Mouse (Mus musculus) MEL (cell line): ENCODE data around the gene Robo1. TPM values are rescaled to one million over a fixed set of nuclear protein-coding genes. Genes with fewer than 3 reads are reported as not detected.

Experiments
- DNase-seq: peaks from one replicate; pipeline ENCODE4 v3.0.0; 2011; ENCODE audit warnings: low read depth, low spot score
- H3K27ac ChIP-seq: 2 replicates; pipeline ENCODE4 v1.5.1; 2012; ENCODE audit warnings: low read depth, mild to moderate bottlenecking, control low read depth, low read length, moderate library complexity; ENCODE audit not compliant: control insufficient read depth
- H3K27me3 ChIP-seq, 2 experiments: fragments of 150-350 bp in 1 of 2; sonication (generic) in 1 of 2; 2 replicates each; pipeline ENCODE4 v1.6.1; 2012; ENCODE audit warnings: low read length in 2 of 2, mild to moderate bottlenecking in 2 of 2, improper control_type of control experiment in 1 of 2, moderate library complexity in 1 of 2; ENCODE audit not compliant: insufficient read depth in 2 of 2, control insufficient read depth in 1 of 2
- H3K36me3 ChIP-seq, 2 experiments: 2 replicates each; pipeline ENCODE4 v1.6.1; 2012 to 2014; ENCODE audit warnings: low read length in 2 of 2, improper control_type of control experiment in 1 of 2, inconsistent platforms in 1 of 2, mild to moderate bottlenecking in 1 of 2; ENCODE audit not compliant: insufficient read depth in 2 of 2, control insufficient read depth in 1 of 2
- H3K4me1 ChIP-seq, 2 experiments: fragments of 150-350 bp in 1 of 2; sonication (generic) in 1 of 2; 2 replicates each; pipeline ENCODE4 v1.6.1; 2012; ENCODE audit warnings: low read length in 2 of 2, improper control_type of control experiment in 1 of 2, mild to moderate bottlenecking in 1 of 2; ENCODE audit not compliant: insufficient read depth in 2 of 2, control insufficient read depth in 1 of 2
- H3K4me3 ChIP-seq, 2 experiments: fragments of 150-350 bp in 1 of 2; sonication (generic) in 1 of 2; 2 replicates each; pipeline ENCODE4 v1.5.1; 2012; ENCODE audit warnings: low read depth in 2 of 2, low read length in 2 of 2, mild to moderate bottlenecking in 2 of 2, moderate library complexity in 2 of 2, control low read depth in 1 of 2, improper control_type of control experiment in 1 of 2; ENCODE audit not compliant: control insufficient read depth in 1 of 2, insufficient read depth in 1 of 2
- H3K79me2 ChIP-seq: 2 replicates; pipeline ENCODE4 v1.6.1; 2012; ENCODE audit warnings: mild to moderate bottlenecking, low read length, moderate library complexity; ENCODE audit not compliant: control insufficient read depth, poor library complexity, insufficient read depth
- H3K9ac ChIP-seq: 2 replicates; pipeline ENCODE4 v1.6.1; 2012; ENCODE audit warnings: low read depth, mild to moderate bottlenecking, control low read depth, low read length, moderate library complexity; ENCODE audit not compliant: control insufficient read depth, poor library complexity, severe bottlenecking
- H3K9me3 ChIP-seq: fragments of 150-350 bp; sonication (generic); replicated peaks from 2 replicates; pipeline ENCODE4 v1.6.1; 2012; ENCODE audit warnings: mild to moderate bottlenecking, low read length, improper control_type of control experiment, moderate library complexity; ENCODE audit not compliant: insufficient read depth
- CHD1 ChIP-seq: IDR thresholded peaks from 2 replicates; pipeline ENCODE4 v1.6.1; 2012; ENCODE audit warnings: low read depth, mild to moderate bottlenecking, inconsistent platforms, low read length, improper control_type of control experiment
- CTCF ChIP-seq, 3 experiments: IDR thresholded peaks in 2 of 3; conservative IDR thresholded peaks in 1 of 3; 2 replicates each; pipeline ENCODE4 v1.5.1; 2011 to 2012; ENCODE audit warnings: low read length in 3 of 3, low read depth in 2 of 3, mild to moderate bottlenecking in 2 of 3, improper control_type of control experiment in 1 of 3, inconsistent platforms in 1 of 3, mixed read lengths in 1 of 3, moderate library complexity in 1 of 3; ENCODE audit not compliant: control insufficient read depth in 1 of 3, insufficient read depth in 1 of 3, poor library complexity in 1 of 3, severe bottlenecking in 1 of 3
- ELF1 ChIP-seq: IDR thresholded peaks from 2 replicates; pipeline ENCODE4 v1.6.1; 2014; ENCODE audit warnings: low read depth, mild to moderate bottlenecking, inconsistent platforms, low read length, improper control_type of control experiment, moderate library complexity
- EP300 ChIP-seq, 2 experiments: IDR thresholded peaks; 2 replicates each; pipeline ENCODE4 v1.6.1; 2011; ENCODE audit warnings: improper control_type of control experiment in 2 of 2, low read length in 2 of 2, low read depth in 1 of 2, mild to moderate bottlenecking in 1 of 2
- HCFC1 ChIP-seq: IDR thresholded peaks from 2 replicates; pipeline ENCODE4 v1.6.1; 2012; ENCODE audit warnings: low read depth, mild to moderate bottlenecking, inconsistent platforms, low read length, improper control_type of control experiment, moderate library complexity
- MAFK ChIP-seq: IDR thresholded peaks from 2 replicates; pipeline ENCODE4 v1.6.1; 2011; ENCODE audit warnings: low read depth, mild to moderate bottlenecking, low read length, improper control_type of control experiment, borderline replicate concordance
- MAX ChIP-seq: IDR thresholded peaks from 2 replicates; pipeline ENCODE4 v1.6.1; 2011; ENCODE audit warnings: low read length, improper control_type of control experiment
- MAZ ChIP-seq: IDR thresholded peaks from 2 replicates; pipeline ENCODE4 v1.6.1; 2012; ENCODE audit warnings: low read depth, mild to moderate bottlenecking, inconsistent platforms, low read length, improper control_type of control experiment
- MYB ChIP-seq: IDR thresholded peaks from 2 replicates; pipeline ENCODE4 v1.6.1; 2011; ENCODE audit warnings: mild to moderate bottlenecking, low read depth, low read length, improper control_type of control experiment
- MYC ChIP-seq: IDR thresholded peaks from 2 replicates; pipeline ENCODE4 v1.6.1; 2011; ENCODE audit warnings: low read depth, mild to moderate bottlenecking, low read length, improper control_type of control experiment, moderate library complexity
- NRF1 ChIP-seq: IDR thresholded peaks from 2 replicates; pipeline ENCODE4 v1.6.1; 2014; ENCODE audit warnings: low read depth, mild to moderate bottlenecking, inconsistent platforms, low read length, improper control_type of control experiment, moderate library complexity; ENCODE audit not compliant: poor library complexity, insufficient read depth, severe bottlenecking
- RCOR1 ChIP-seq: IDR thresholded peaks from 2 replicates; pipeline ENCODE4 v1.6.1; 2012; ENCODE audit warnings: low read depth, mild to moderate bottlenecking, inconsistent platforms, low read length, improper control_type of control experiment
- SIN3A ChIP-seq: IDR thresholded peaks from 2 replicates; pipeline ENCODE4 v1.6.1; 2012; ENCODE audit warnings: low read length, improper control_type of control experiment, inconsistent platforms
- TAL1 ChIP-seq: IDR thresholded peaks from 2 replicates; pipeline ENCODE4 v1.6.1; 2012; ENCODE audit warnings: mild to moderate bottlenecking, inconsistent platforms, low read length, moderate library complexity, mixed read lengths
- TCF12 ChIP-seq: IDR thresholded peaks from 2 replicates; pipeline ENCODE4 v1.6.1; 2014; ENCODE audit warnings: low read depth, mild to moderate bottlenecking, inconsistent platforms, low read length, improper control_type of control experiment, moderate library complexity
- UBTF ChIP-seq: IDR thresholded peaks from 2 replicates; pipeline ENCODE4 v1.6.1; 2012; ENCODE audit warnings: low read depth, mild to moderate bottlenecking, inconsistent platforms, low read length, improper control_type of control experiment, moderate library complexity, borderline replicate concordance; ENCODE audit not compliant: insufficient read depth
- ZC3H11A ChIP-seq: IDR thresholded peaks from 2 replicates; pipeline ENCODE4 v1.6.1; 2012; ENCODE audit warnings: low read depth, mild to moderate bottlenecking, inconsistent platforms, low read length, improper control_type of control experiment
- ZKSCAN1 ChIP-seq: IDR thresholded peaks from 2 replicates; pipeline ENCODE4 v1.6.1; 2012; ENCODE audit warnings: low read depth, mild to moderate bottlenecking, inconsistent platforms, low read length, improper control_type of control experiment, moderate library complexity
- ZNF384 ChIP-seq: IDR thresholded peaks from 2 replicates; pipeline ENCODE4 v1.6.1; 2012; ENCODE audit warnings: low read depth, mild to moderate bottlenecking, inconsistent platforms, low read length, improper control_type of control experiment
- polyA plus RNA-seq, 2 experiments: library from polyadenylated mRNA; stranded (reverse) in 1 of 2; unstranded in 1 of 2; fragments of >175 nt in 1 of 2; fragments of >200 nt in 1 of 2; gene quantifications; 2 replicates each; pipeline versions ENCODE4 v1.2.1 to v1.2.4; 2012; ENCODE audit warnings: low replicate concordance in 2 of 2, low read depth in 1 of 2; ENCODE audit not compliant: insufficient read length in 2 of 2, insufficient read depth in 1 of 2, missing spikeins in 1 of 2
- total RNA-seq: library from RNA; depleted of rRNA; stranded (reverse); fragments of 300-350 nt; gene quantifications from 2 replicates; pipeline ENCODE4 v1.2.3, GENCODE M21; 2012

Gene Robo1
- total and polyA plus RNA-seq, 3 experiments = not detected

GRCm38 (mm10) chr16:72327321-72327720 is 19.2 kb downstream of the Robo1 start:
- H3K9me3 ChIP-seq = no peaks in the 10 kb centered on the region
- no peak for DNase-seq
- TF ChIP-seq HCFC1 = no peak
- no peak for TF ChIP-seq TAL1
- TF ChIP-seq UBTF = no peak
- no peak for TF ChIP-seq RCOR1
- no peak for TF ChIP-seq CHD1
- no peak for TF ChIP-seq ZNF384
- TF ChIP-seq NRF1 = no peak
- TF ChIP-seq MYB = no peak
- TF ChIP-seq EP300 (IDR thresholded peaks at IDR 0.05; ENCODE audit: low read depth in 1 of 2, low read length in 2 of 2) = no peak
- no peaks in the 10 kb centered on the region for H3K27me3 ChIP-seq
- H3K9ac ChIP-seq = no peak overlapping the region
- H3K4me3 ChIP-seq = no peak overlapping the region
- H3K36me3 ChIP-seq = no peaks in the 10 kb centered on the region
- H3K79me2 ChIP-seq = no peaks in the 10 kb centered on the region
- no peak overlapping the region for H3K27ac ChIP-seq
- no peaks in the 10 kb centered on the region for H3K4me1 ChIP-seq

GRCm38 (mm10) chr16:72328579-72328978 is 20.5 kb downstream of the Robo1 start:
- Histone ChIP-seq H3K9me3 (no peaks in the 10 kb centered on the region), H3K27ac (no peak overlapping the region), H3K4me3 (no peak overlapping the region), H3K79me2 (no peaks in the 10 kb centered on the region), H3K27me3 (no peaks in the 10 kb centered on the region), H3K4me1 (no peaks in the 10 kb centered on the region), H3K36me3 (no peaks in the 10 kb centered on the region), H3K9ac (no peak overlapping the region)
- TF ChIP-seq TCF12 = no peak
- TF ChIP-seq ZKSCAN1 = no peak
- no peak for TF ChIP-seq MAZ
- DNase-seq = no peak

- no peaks in the 10 kb centered on the region for H3K27me3 ChIP-seq
- TF ChIP-seq HCFC1 = no peak
- no peak for TF ChIP-seq SIN3A
- TF ChIP-seq ZC3H11A = no peak
- no peak for TF ChIP-seq MAX
- TF ChIP-seq ELF1 = no peak
- TF ChIP-seq CTCF (IDR thresholded peaks at IDR 0.05 in 2 of 3, conservative IDR thresholded peaks at IDR 0.05 in 1 of 3; ENCODE audit: control insufficient read depth in 1 of 3, insufficient read depth in 1 of 3, low read depth in 2 of 3, low read length in 3 of 3, poor library complexity in 1 of 3, severe bottlenecking in 1 of 3) = no peak
- no peak for TF ChIP-seq MYC
- TF ChIP-seq MAZ = no peak
- TF ChIP-seq ZNF384 = no peak
- no peak for TF ChIP-seq MAFK
- TF ChIP-seq, all 39 proteins: peak for 0
- Histone ChIP-seq H3K36me3 (no peaks in the 10 kb centered on the region), H3K27ac (no peak overlapping the region), H3K4me1 (no peaks in the 10 kb centered on the region), H3K4me3 (no peak overlapping the region), H3K9ac (no peak overlapping the region), H3K79me2 (no peaks in the 10 kb centered on the region), H3K9me3 (no peaks in the 10 kb centered on the region)
- no peak for DNase-seq
Measured at GRCm38 (mm10) chr16:72337757-72338156, 29.7 kb downstream of the Robo1 start.
